Mouse (Mus musculus) lung, embryonic 14.5 days (tissue): Measurements from ENCODE around the gene Nphp1. TPM values are rescaled to one million over a fixed set of nuclear protein-coding genes. Genes with fewer than 3 reads are reported as not detected.
A peak's percentile ranks its signal among the peaks of the same experiment; 100 is the strongest.

Experiments used
- ATAC-seq: fragments of 200-750 bp; cut with Nextera tagmentation; 2 replicates; pipeline ENCODE4 v1.8.0; 2017; ENCODE audit warnings: mild to moderate bottlenecking, moderate TSS enrichment, moderate library complexity; ENCODE audit not compliant: insufficient read depth
- DNase-seq: peaks from one replicate; pipeline ENCODE4 v3.0.0-alpha.2; 2015
- H3K27ac ChIP-seq: fragments of 300-500 bp; sonication (generic); 2 replicates; pipeline ENCODE4 v1.5.1; 2014; ENCODE audit warnings: low read depth, mild to moderate bottlenecking, moderate library complexity
- H3K27me3 ChIP-seq: fragments of 300-500 bp; sonication (generic); 2 replicates; pipeline ENCODE4 v1.6.1; 2014; ENCODE audit warnings: low read length, control low read depth; ENCODE audit not compliant: insufficient read depth
- H3K36me3 ChIP-seq: fragments of 300-500 bp; sonication (generic); 2 replicates; pipeline ENCODE4 v1.6.1; 2014; ENCODE audit warnings: control low read depth; ENCODE audit not compliant: insufficient read depth
- H3K4me1 ChIP-seq: fragments of 300-500 bp; sonication (generic); 2 replicates; pipeline ENCODE4 v1.6.1; 2014; ENCODE audit warnings: antibody characterized with exemption, control low read depth; ENCODE audit not compliant: insufficient read depth
- H3K4me2 ChIP-seq: fragments of 300-500 bp; sonication (generic); 2 replicates; pipeline ENCODE4 v1.6.1; 2014; ENCODE audit warnings: mild to moderate bottlenecking
- H3K4me3 ChIP-seq: fragments of 300-500 bp; sonication (generic); 2 replicates; pipeline ENCODE4 v1.5.1; 2014; ENCODE audit warnings: low read depth, low read length
- H3K9ac ChIP-seq: fragments of 300-500 bp; sonication (generic); 2 replicates; pipeline ENCODE4 v1.6.1; 2014
- H3K9me3 ChIP-seq: fragments of 300-500 bp; sonication (generic); 2 replicates; pipeline ENCODE4 v1.6.1; 2016; ENCODE audit warnings: low read depth, low read length, control low read depth
- CTCF ChIP-seq: IDR thresholded peaks from 2 replicates; pipeline ENCODE4 v1.5.1; 2016; ENCODE audit warnings: antibody characterized with exemption, low read depth
- WGBS: fragments of 180-500 bp; shearing (Covaris S2); extraction: QIAGEN DNeasy Blood & Tissue Kit; methylation state at CpG from one replicate; pipeline ENCODE4 v1.1.7; 2014; 5-methylcytosine and 5-hydroxymethylcytosine counted together
- polyA plus RNA-seq: library from polyadenylated mRNA; unstranded; fragments of >200 nt; fragmentation: Nextera tagmentation; extraction: Ambion mirVana; gene quantifications from 2 replicates; pipeline ENCODE4 v1.2.1, GENCODE M21; 2014

Nphp1 gene
- polyA plus RNA-seq, 1 experiment from 2014 or later = 31.1 TPM

GRCm38 (mm10) chr2:127730301-127730997, 58.2 kb downstream of the Nphp1 start:
- H3K4me2 ChIP-seq = peak overlapping the region; percentile 56; the same call in 1 of the 2 replicates
- DNase-seq = no peak
- 55% methylated on average over 7 of the region's 7 CpGs for WGBS

GRCm38 (mm10) chr2:127729671-127730070, 59.0 kb downstream of the Nphp1 start, which contains the start of gene Mall:
TSS of gene Mall (minus strand) at chr2:127729932.
- ATAC-seq = peak; percentile 41; the same call in 1 of the 2 replicates
- H3K27ac ChIP-seq = no peak within 1 kb of the TSS
- H3K9ac ChIP-seq = peak within 1 kb of the TSS; percentile 26; the same call in 1 of the 2 replicates
- 1% methylated on average over 26 of the region's 26 CpGs for WGBS
- H3K4me1 ChIP-seq = no peaks in the 10 kb centered on the region
- no peaks in the 10 kb centered on the region for H3K36me3 ChIP-seq
- no peaks in the 10 kb centered on the region for H3K9me3 ChIP-seq
- peak; percentile 27 for DNase-seq
- peak within 1 kb of the TSS; percentile 21; the same call in 1 of the 2 replicates for H3K4me3 ChIP-seq
- peaks cover 7% of the 10 kb centered on the region; the same call in 1 of the 2 replicates for H3K27me3 ChIP-seq
- no peak for TF ChIP-seq CTCF
- peak within 1 kb of the TSS; percentile 56 for H3K4me2 ChIP-seq

More at GRCm38 (mm10) chr2:127730301-127730997, 58.2 kb downstream of the Nphp1 start:
- Histone ChIP-seq H3K9me3 (no peaks in the 10 kb centered on the region), H3K4me3 (no peak overlapping the region), H3K27ac (no peak overlapping the region), H3K27me3 (peaks cover 7% of the 10 kb centered on the region; the same call in 1 of the 2 replicates), H3K4me1 (no peaks in the 10 kb centered on the region), H3K9ac (no peak overlapping the region), H3K36me3 (no peaks in the 10 kb centered on the region)
- ATAC-seq = peak; percentile 49; the same call in 1 of the 2 replicates
- no peak for TF ChIP-seq CTCF

GRCm38 (mm10) chr2:127728661-127729450, 59.8 kb downstream of the Nphp1 start:
- H3K27me3 ChIP-seq = peaks cover 7% of the 10 kb centered on the region; the same call in 1 of the 2 replicates
- no peaks in the 10 kb centered on the region for H3K4me1 ChIP-seq
- peak overlapping the region; percentile 8; the same call in 1 of the 2 replicates for H3K27ac ChIP-seq
- no peak for TF ChIP-seq CTCF
- 40% methylated on average over 15 of the region's 15 CpGs for WGBS
- no peak for DNase-seq
- no peak for ATAC-seq
- H3K4me2 ChIP-seq = peak overlapping the region; percentile 56; the same call in 1 of the 2 replicates
- no peak overlapping the region for H3K9ac ChIP-seq
- H3K36me3 ChIP-seq = no peaks in the 10 kb centered on the region
- H3K4me3 ChIP-seq = peak overlapping the region; percentile 21; the same call in 1 of the 2 replicates
- H3K9me3 ChIP-seq = no peaks in the 10 kb centered on the region

GRCm38 (mm10) chr2:127728146-127728545, 60.6 kb downstream of the Nphp1 start:
- no peak overlapping the region for H3K4me3 ChIP-seq
- H3K9me3 ChIP-seq = no peaks in the 10 kb centered on the region
- no peaks in the 10 kb centered on the region for H3K36me3 ChIP-seq
- H3K9ac ChIP-seq = no peak overlapping the region
- H3K27me3 ChIP-seq = peaks cover 7% of the 10 kb centered on the region; the same call in 1 of the 2 replicates
- no peak for ATAC-seq
- no peak for DNase-seq
- TF ChIP-seq CTCF = no peak
- H3K4me1 ChIP-seq = no peaks in the 10 kb centered on the region
- H3K27ac ChIP-seq = peak overlapping the region; percentile 8; the same call in 1 of the 2 replicates
- H3K4me2 ChIP-seq = peak overlapping the region; percentile 18; the same call in 1 of the 2 replicates
- 53% methylated on average over 6 of the region's 6 CpGs for WGBS

- Histone ChIP-seq H3K9me3 (no peaks in the 10 kb centered on the region), H3K36me3 (no peaks in the 10 kb centered on the region), H3K4me1 (no peaks in the 10 kb centered on the region), H3K9ac (no peak overlapping the region), H3K27ac (peak overlapping the region; percentile 86), H3K27me3 (no peaks in the 10 kb centered on the region), H3K4me2 (no peak overlapping the region), H3K4me3 (no peak overlapping the region)
- WGBS = 50% methylated on average over 4 of the region's 4 CpGs
- TF ChIP-seq CTCF = no peak
- DNase-seq = no peak
- ATAC-seq = no peak
Observed at GRCm38 (mm10) chr2:127723193-127723592, 65.5 kb downstream of the Nphp1 start.

GRCm38 (mm10) chr2:127722176-127722892, 66.4 kb downstream of the Nphp1 start:
- ATAC-seq = peak; percentile 95
- Histone ChIP-seq H3K36me3 (no peaks in the 10 kb centered on the region), H3K4me1 (no peaks in the 10 kb centered on the region), H3K27ac (peak overlapping the region; percentile 86), H3K4me3 (no peak overlapping the region), H3K9ac (no peak overlapping the region), H3K4me2 (no peak overlapping the region), H3K27me3 (no peaks in the 10 kb centered on the region), H3K9me3 (no peaks in the 10 kb centered on the region)
- TF ChIP-seq CTCF = no peak
- DNase-seq = peak; percentile 98
- 28% methylated on average over 7 of the region's 7 CpGs for WGBS
